Mouse (Mus musculus): ENCODE data around the gene Tmem198b. TPM values are rescaled to one million over a fixed set of nuclear protein-coding genes. Genes with fewer than 3 reads are reported as not detected.
"Not testable (repeated sequence)": the region's sequence is repeated elsewhere in the genome, so short reads cannot be mapped to it uniquely, and the experiment has no call there.

Tmem198b gene
- total and polyA plus RNA-seq, 3 experiments, result 4.7 to 11.2 (median 5.4) TPM

GRCm38 (mm10) chr10:128840612-128841011 lies 36.4 kb upstream of the Tmem198b start:
- H3K36me3 ChIP-seq (ENCODE audit: control insufficient read depth, insufficient read depth, low read length), result no peaks in the 10 kb centered on the region
- no peak for DNase-seq
- intact Hi-C loops (cut with DNase I), result no loop called here

GRCm38 (mm10) chr10:128839434-128839833 lies 35.3 kb upstream of the Tmem198b start:
- Histone ChIP-seq H3K4me1 (ENCODE audit: control insufficient read depth, insufficient read depth, low read length) (no peaks in the 10 kb centered on the region), H3K4me3 (no peak overlapping the region), H3K79me2 (replicated peaks; ENCODE audit: control insufficient read depth, insufficient read depth, low read length) (no peaks in the 10 kb centered on the region; the same call in 1 of the 2 replicates), H3K9ac (ENCODE audit: low read depth, low read length) (no peak overlapping the region), H3K36me3 (ENCODE audit: control insufficient read depth, insufficient read depth, low read length) (no peaks in the 10 kb centered on the region), H3K27ac (no peak overlapping the region), H3K27me3 (ENCODE audit: control insufficient read depth, insufficient read depth, low read length) (no peaks in the 10 kb centered on the region)
- DNase-seq, result no peak
- no peak for TF ChIP-seq CTCF (IDR thresholded peaks at IDR 0.05)
- TF ChIP-seq EP300 (IDR thresholded peaks at IDR 0.05; ENCODE audit: insufficient read depth, low read depth, low read length), result no peak
- no peak for TF ChIP-seq POLR2A (IDR thresholded peaks at IDR 0.05; ENCODE audit: insufficient read depth, low read depth, low read length)
- intact Hi-C loops (cut with DNase I), result no loop called here

More at GRCm38 (mm10) chr10:128840612-128841011, 36.4 kb upstream of the Tmem198b start:
- Histone ChIP-seq H3K27me3 (ENCODE audit: control insufficient read depth, insufficient read depth, low read length) (no peaks in the 10 kb centered on the region), H3K9ac (ENCODE audit: low read depth, low read length) (no peak overlapping the region), H3K4me1 (ENCODE audit: control insufficient read depth, insufficient read depth, low read length) (no peaks in the 10 kb centered on the region), H3K79me2 (replicated peaks; ENCODE audit: control insufficient read depth, insufficient read depth, low read length) (no peaks in the 10 kb centered on the region; the same call in 1 of the 2 replicates), H3K4me3 (no peak overlapping the region), H3K27ac (no peak overlapping the region)
- no peak for TF ChIP-seq CTCF (IDR thresholded peaks at IDR 0.05)
- no peak for TF ChIP-seq EP300 (IDR thresholded peaks at IDR 0.05; ENCODE audit: insufficient read depth, low read depth, low read length)
- TF ChIP-seq POLR2A (IDR thresholded peaks at IDR 0.05; ENCODE audit: insufficient read depth, low read depth, low read length), result no peak

GRCm38 (mm10) chr10:128837400-128837799 lies 33.2 kb upstream of the Tmem198b start:
- Histone ChIP-seq H3K4me1 (ENCODE audit: control insufficient read depth, insufficient read depth, low read length) (no peaks in the 10 kb centered on the region), H3K4me3 (no peak overlapping the region), H3K27me3 (ENCODE audit: control insufficient read depth, insufficient read depth, low read length) (no peaks in the 10 kb centered on the region), H3K9ac (ENCODE audit: low read depth, low read length) (no peak overlapping the region), H3K79me2 (replicated peaks; ENCODE audit: control insufficient read depth, insufficient read depth, low read length) (peaks cover 2% of the 10 kb centered on the region; the same call in 1 of the 2 replicates), H3K36me3 (ENCODE audit: control insufficient read depth, insufficient read depth, low read length) (no peaks in the 10 kb centered on the region), H3K27ac (no peak overlapping the region)
- intact Hi-C loops (cut with DNase I), result no loop called here
- no peak for DNase-seq
- TF ChIP-seq EP300 (IDR thresholded peaks at IDR 0.05; ENCODE audit: insufficient read depth, low read depth, low read length) (no peak), CTCF (IDR thresholded peaks at IDR 0.05) (peak; percentile 53), POLR2A (IDR thresholded peaks at IDR 0.05; ENCODE audit: insufficient read depth, low read depth, low read length) (no peak)

- peaks cover 4% of the 10 kb centered on the region for H3K4me1 ChIP-seq (ENCODE audit: control insufficient read depth, insufficient read depth, low read length)
- H3K27me3 ChIP-seq (ENCODE audit: control insufficient read depth, insufficient read depth, low read length), result no peaks in the 10 kb centered on the region
- peaks cover 3% of the 10 kb centered on the region for H3K79me2 ChIP-seq (replicated peaks; ENCODE audit: control insufficient read depth, insufficient read depth, low read length)
- peaks cover 9% of the 10 kb centered on the region for H3K36me3 ChIP-seq (ENCODE audit: control insufficient read depth, insufficient read depth, low read length)
- no peak for TF ChIP-seq POLR2A (IDR thresholded peaks at IDR 0.05; ENCODE audit: insufficient read depth, low read depth, low read length)
- TF ChIP-seq EP300 (IDR thresholded peaks at IDR 0.05; ENCODE audit: insufficient read depth, low read depth, low read length), result no peak
- no peak for TF ChIP-seq CTCF (IDR thresholded peaks at IDR 0.05)
- H3K4me3 ChIP-seq, result no peak overlapping the region
- H3K9ac ChIP-seq (ENCODE audit: low read depth, low read length), result no peak overlapping the region
- DNase-seq, result no peak
- no peak overlapping the region for H3K27ac ChIP-seq
- whole genome bisulfite sequencing, result 90% methylated on average over 9 of the region's 9 CpGs
- intact Hi-C loops (cut with DNase I), result loop anchor here (5.0 kb wide), 1 partner anchor 77 kb away; the partner anchor contains the start of gene Pym1
Observed at GRCm38 (mm10) chr10:128823821-128824220, 19.7 kb upstream of the Tmem198b start.

GRCm38 (mm10) chr10:128823087-128823486 lies 18.9 kb upstream of the Tmem198b start:
- not testable (repeated sequence) for DNase-seq; H3K4me1 ChIP-seq (ENCODE audit: control insufficient read depth, insufficient read depth, low read length); H3K9ac ChIP-seq (ENCODE audit: low read depth, low read length); H3K27me3 ChIP-seq (ENCODE audit: control insufficient read depth, insufficient read depth, low read length); H3K4me3 ChIP-seq; H3K27ac ChIP-seq; H3K79me2 ChIP-seq (replicated peaks; ENCODE audit: control insufficient read depth, insufficient read depth, low read length); H3K36me3 ChIP-seq (ENCODE audit: control insufficient read depth, insufficient read depth, low read length)
- intact Hi-C loops (cut with DNase I), result loop anchor here (5.0 kb wide), 1 partner anchor 76 kb away; the partner anchor contains the start of gene Pym1
- WGBS, result 71% methylated on average over 4 of the region's 4 CpGs
- TF ChIP-seq CTCF (IDR thresholded peaks at IDR 0.05), result peak; percentile 46

GRCm38 (mm10) chr10:128822135-128822534 lies 18.0 kb upstream of the Tmem198b start:
- H3K4me1 ChIP-seq (ENCODE audit: control insufficient read depth, insufficient read depth, low read length), result peaks cover 2% of the 10 kb centered on the region
- TF ChIP-seq EP300 (IDR thresholded peaks at IDR 0.05; ENCODE audit: insufficient read depth, low read depth, low read length), result no peak
- TF ChIP-seq POLR2A (IDR thresholded peaks at IDR 0.05; ENCODE audit: insufficient read depth, low read depth, low read length), result no peak
- no peak for TF ChIP-seq CTCF (IDR thresholded peaks at IDR 0.05)
- DNase-seq, result no peak
- intact Hi-C loops (cut with DNase I), result loop anchor here (5.0 kb wide), 1 partner anchor 75 kb away; the partner anchor contains the start of gene Pym1
- peak overlapping the region; percentile 98 for H3K4me3 ChIP-seq
- H3K79me2 ChIP-seq (replicated peaks; ENCODE audit: control insufficient read depth, insufficient read depth, low read length), result peaks cover 2% of the 10 kb centered on the region
- H3K27me3 ChIP-seq (ENCODE audit: control insufficient read depth, insufficient read depth, low read length), result no peaks in the 10 kb centered on the region
- H3K27ac ChIP-seq, result peak overlapping the region; percentile 93
- peak overlapping the region; percentile 78 for H3K9ac ChIP-seq (ENCODE audit: low read depth, low read length)
- H3K36me3 ChIP-seq (ENCODE audit: control insufficient read depth, insufficient read depth, low read length), result peaks cover 8% of the 10 kb centered on the region
- 3% methylated on average over 13 of the region's 13 CpGs for WGBS
